Mouse (Mus musculus) ES-Bruce4 (cell line): ENCODE data around the gene Tk1. TPM values are rescaled to one million over a fixed set of nuclear protein-coding genes. Genes with fewer than 3 reads are reported as not detected.
"Not testable (repeated sequence)": the region's sequence is repeated elsewhere in the genome, so short reads cannot be mapped to it uniquely, and the experiment has no call there.

Experiments used
- H3K27ac ChIP-seq: 2 replicates; pipeline ENCODE4 v1.5.1; 2012; ENCODE audit warnings: low read length, inconsistent platforms; ENCODE audit not compliant: insufficient read depth
- H3K27me3 ChIP-seq: 2 replicates; pipeline ENCODE4 v1.6.1; 2012; ENCODE audit warnings: mild to moderate bottlenecking, low read length, inconsistent platforms; ENCODE audit not compliant: control insufficient read depth, poor library complexity, insufficient read depth, severe bottlenecking
- H3K36me3 ChIP-seq: 2 replicates; pipeline ENCODE4 v1.6.1; 2012; ENCODE audit warnings: inconsistent platforms, mild to moderate bottlenecking, low read length, moderate library complexity; ENCODE audit not compliant: control insufficient read depth, poor library complexity, insufficient read depth, severe bottlenecking
- H3K4me1 ChIP-seq: one replicate; pipeline ENCODE4 v1.8.1; 2011; ENCODE audit warnings: low read length; ENCODE audit not compliant: control insufficient read depth, insufficient read depth
- H3K4me3 ChIP-seq: 2 replicates; pipeline ENCODE4 v1.5.1; 2011; ENCODE audit warnings: low read depth, mild to moderate bottlenecking, low read length
- H3K9ac ChIP-seq: 2 replicates; pipeline ENCODE4 v1.6.1; 2012; ENCODE audit warnings: low read depth, mild to moderate bottlenecking, inconsistent platforms; ENCODE audit not compliant: poor library complexity, severe bottlenecking
- H3K9me3 ChIP-seq: replicated peaks from 2 replicates; pipeline ENCODE4 v1.6.1; 2012; ENCODE audit warnings: mild to moderate bottlenecking, low read length, inconsistent platforms; ENCODE audit not compliant: control insufficient read depth, poor library complexity, insufficient read depth, severe bottlenecking
- CTCF ChIP-seq: IDR thresholded peaks from one replicate; pipeline ENCODE4 v1.8.1; 2011; ENCODE audit warnings: low read depth, low read length
- EP300 ChIP-seq: IDR thresholded peaks from 2 replicates; pipeline ENCODE4 v1.6.1; 2011; ENCODE audit warnings: low read depth, low read length; ENCODE audit not compliant: insufficient read depth
- POLR2A ChIP-seq: IDR thresholded peaks from one replicate; pipeline ENCODE4 v1.8.1; 2011; ENCODE audit warnings: low read length; ENCODE audit not compliant: insufficient read depth
- polyA plus RNA-seq: library from polyadenylated mRNA; stranded (reverse); fragments of >200 nt; gene quantifications from 2 replicates; pipeline ENCODE4 v1.2.4, GENCODE M21; 2011; ENCODE audit warnings: low read depth; ENCODE audit not compliant: missing spikeins, insufficient read depth, insufficient read length

The Tk1 gene
- polyA plus RNA-seq, 1 experiment: 35.7 TPM

DNA sequence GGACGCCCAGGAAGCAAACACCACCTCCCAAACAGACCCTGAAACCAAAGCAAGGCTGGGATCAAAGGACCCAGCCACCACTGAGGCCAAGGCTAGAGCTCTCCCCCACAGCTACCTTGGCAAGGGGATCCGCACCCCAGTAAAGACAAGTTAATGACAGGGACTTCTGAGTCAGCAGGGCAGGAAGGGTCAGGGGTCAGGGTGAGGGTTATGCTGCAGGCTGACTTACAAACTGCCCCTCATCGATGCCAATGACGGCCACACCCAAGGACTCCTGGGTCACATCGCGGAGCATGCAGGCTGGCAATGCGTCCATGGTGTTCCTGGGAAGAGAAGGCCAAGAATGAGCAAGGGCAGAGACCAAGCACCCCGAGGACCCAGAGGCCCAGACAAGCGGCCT lies 4.0 kb downstream of the Tk1 start:
- H3K9me3 ChIP-seq: no peaks in the 10 kb centered on the region
- peaks cover 29% of the 10 kb centered on the region for H3K36me3 ChIP-seq
- H3K9ac ChIP-seq: no peak overlapping the region
- H3K27me3 ChIP-seq: no peaks in the 10 kb centered on the region
- TF ChIP-seq POLR2A: no peak
- H3K4me1 ChIP-seq: peaks cover 4% of the 10 kb centered on the region
- no peak overlapping the region for H3K4me3 ChIP-seq
- H3K27ac ChIP-seq: no peak overlapping the region

DNA sequence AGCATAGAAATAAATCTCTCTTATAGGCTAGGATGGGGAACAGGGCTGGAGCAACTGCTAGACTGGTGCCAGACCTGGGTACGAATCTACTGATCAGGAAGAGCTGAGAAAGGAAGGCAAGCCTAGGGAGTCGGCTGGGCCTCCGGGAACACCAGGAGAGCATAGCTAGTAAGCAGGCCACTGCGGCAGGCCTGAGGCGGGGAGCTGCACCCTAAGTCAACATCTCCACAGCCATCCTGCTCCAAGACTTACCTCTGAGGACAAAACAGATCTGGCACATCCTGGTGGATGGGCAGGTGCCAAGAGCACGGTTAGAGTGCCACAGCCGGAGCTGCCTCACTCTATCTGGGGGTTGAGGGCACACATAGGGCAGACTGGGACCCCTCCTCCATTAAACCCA lies 5.7 kb downstream of the Tk1 start:
- no peak for TF ChIP-seq CTCF
- no peak for TF ChIP-seq POLR2A
- no peak for TF ChIP-seq EP300
- Histone ChIP-seq H3K4me3 (no peak overlapping the region), H3K4me1 (peaks cover 4% of the 10 kb centered on the region), H3K9me3 (no peaks in the 10 kb centered on the region), H3K36me3 (peaks cover 31% of the 10 kb centered on the region), H3K9ac (no peak overlapping the region), H3K27ac (no peak overlapping the region), H3K27me3 (no peaks in the 10 kb centered on the region)

DNA sequence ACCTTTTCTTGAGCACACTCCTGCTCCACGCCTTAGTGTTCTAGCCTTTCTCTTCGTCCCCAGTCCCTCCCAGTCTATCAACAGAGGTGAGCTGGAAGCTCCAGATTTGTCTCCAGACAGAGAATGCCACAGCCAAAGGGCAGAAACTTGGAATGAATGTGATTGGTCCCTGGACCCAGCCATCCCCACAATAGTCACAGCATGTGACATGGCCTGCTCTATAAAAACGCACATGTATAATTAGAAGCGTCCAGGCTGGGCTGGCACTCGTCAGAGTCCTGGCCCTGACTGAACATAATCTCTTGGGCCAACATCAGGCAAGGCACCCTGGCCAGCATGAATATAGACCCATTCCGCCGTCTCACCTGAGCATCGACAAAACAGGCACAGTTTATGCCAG lies 6.8 kb downstream of the Tk1 start:
- Histone ChIP-seq H3K4me1 (peaks cover 4% of the 10 kb centered on the region), H3K9ac (no peak overlapping the region), H3K4me3 (no peak overlapping the region), H3K9me3 (no peaks in the 10 kb centered on the region), H3K36me3 (peaks cover 35% of the 10 kb centered on the region), H3K27me3 (no peaks in the 10 kb centered on the region), H3K27ac (no peak overlapping the region)
- TF ChIP-seq EP300 (no peak), CTCF (no peak), POLR2A (no peak)

DNA sequence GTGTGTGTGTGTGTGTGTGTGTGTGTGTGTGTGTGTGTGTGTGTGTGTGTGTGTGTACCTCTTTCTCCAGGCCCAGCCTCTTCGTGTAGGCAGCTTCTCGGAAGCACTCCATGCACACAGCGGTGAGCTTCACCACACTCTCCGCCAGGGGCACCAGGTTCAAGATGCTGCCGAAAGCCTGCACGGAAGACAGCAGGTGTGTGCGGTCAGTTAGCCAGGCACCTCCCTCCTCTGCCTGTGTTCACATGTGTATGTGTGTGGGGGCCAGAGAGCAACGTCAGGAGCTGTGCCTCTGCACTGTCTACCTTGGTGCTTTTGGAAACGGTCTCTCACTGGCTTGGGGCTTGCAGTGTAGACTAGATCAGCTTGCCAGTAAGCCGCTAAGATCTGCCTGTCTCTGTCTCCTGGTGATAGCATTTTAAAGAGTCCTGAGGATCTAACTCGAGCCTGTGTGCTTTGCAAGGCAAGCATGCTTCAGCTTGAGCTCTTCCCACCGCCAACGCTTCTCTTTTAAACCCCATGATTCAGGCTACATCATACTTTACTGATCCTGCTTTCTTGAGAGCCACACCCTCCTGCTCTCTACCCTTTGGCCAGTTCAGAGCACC lies 9.4 kb downstream of the Tk1 start:
- Histone ChIP-seq H3K9me3 (no peaks in the 10 kb centered on the region), H3K27me3 (no peaks in the 10 kb centered on the region), H3K36me3 (peaks cover 28% of the 10 kb centered on the region), H3K4me3 (no peak overlapping the region), H3K27ac (no peak overlapping the region), H3K9ac (no peak overlapping the region), H3K4me1 (peaks cover 4% of the 10 kb centered on the region)
- TF ChIP-seq POLR2A (no peak), CTCF (no peak), EP300 (no peak)

DNA sequence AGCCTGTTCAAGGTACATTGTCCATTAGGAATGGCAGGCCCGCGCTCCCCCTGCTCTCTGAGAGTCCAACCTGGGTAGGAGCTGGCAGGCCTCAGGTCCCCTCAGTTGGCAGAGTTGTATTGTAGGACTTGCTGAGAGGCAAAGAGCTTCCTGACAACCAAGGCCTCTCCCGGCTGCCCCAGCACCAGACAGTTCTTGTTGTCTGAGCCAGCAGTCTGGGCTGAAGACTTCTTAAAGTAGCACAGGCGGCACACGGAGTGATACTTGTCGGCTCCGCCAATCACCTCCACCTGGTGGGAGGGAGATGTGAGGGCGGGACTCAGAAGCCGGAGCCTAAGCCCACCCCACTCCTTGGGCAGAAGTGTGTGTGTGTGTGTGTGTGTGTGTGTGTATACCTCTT lies 10.0 kb downstream of the Tk1 start:
- H3K36me3 ChIP-seq: peaks cover 22% of the 10 kb centered on the region
- not testable (repeated sequence) for H3K27me3 ChIP-seq, H3K9ac ChIP-seq, H3K4me1 ChIP-seq, H3K4me3 ChIP-seq, H3K9me3 ChIP-seq, H3K27ac ChIP-seq

DNA sequence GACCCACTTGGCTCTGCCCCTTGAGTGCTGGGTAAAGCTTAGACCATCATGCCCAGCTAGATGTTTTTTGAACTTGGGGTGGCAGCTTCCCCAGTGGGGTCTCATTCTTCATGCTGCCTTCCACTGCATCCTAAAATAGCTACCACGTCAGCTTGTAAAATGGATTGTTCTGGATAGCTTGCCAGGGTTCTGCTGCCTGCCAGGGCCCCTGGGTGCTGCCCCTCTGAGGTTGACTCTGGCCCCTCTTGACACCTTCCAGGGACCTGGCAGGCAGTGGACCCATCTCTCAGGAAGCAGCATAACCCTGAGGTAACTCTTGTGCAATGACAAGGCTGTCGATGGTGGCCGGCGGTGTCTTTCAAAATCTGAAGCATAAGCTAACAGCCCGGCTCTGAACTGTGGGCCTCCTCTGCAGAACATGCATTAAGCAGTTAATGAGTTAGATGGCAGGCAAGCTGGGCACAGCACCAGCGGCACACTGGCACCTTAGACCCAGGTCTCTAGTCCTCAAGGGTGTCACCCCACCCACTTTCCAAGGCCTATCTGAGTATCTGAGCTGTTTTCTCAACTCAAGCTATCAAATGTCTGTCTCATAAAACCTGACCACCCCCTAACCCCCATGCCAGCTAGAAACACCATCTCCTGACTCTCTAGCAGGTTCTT lies 11.1 kb downstream of the Tk1 start:
- H3K4me1 ChIP-seq: peaks cover 4% of the 10 kb centered on the region
- peaks cover 18% of the 10 kb centered on the region for H3K36me3 ChIP-seq
- no peak overlapping the region for H3K4me3 ChIP-seq
- TF ChIP-seq EP300: no peak
- TF ChIP-seq CTCF: no peak
- TF ChIP-seq POLR2A: no peak
- no peak overlapping the region for H3K9ac ChIP-seq
- no peaks in the 10 kb centered on the region for H3K9me3 ChIP-seq
- H3K27ac ChIP-seq: no peak overlapping the region
- H3K27me3 ChIP-seq: no peaks in the 10 kb centered on the region
